ENCODE assay signal across 22 mouse cellular contexts in the genomic region with DNA sequence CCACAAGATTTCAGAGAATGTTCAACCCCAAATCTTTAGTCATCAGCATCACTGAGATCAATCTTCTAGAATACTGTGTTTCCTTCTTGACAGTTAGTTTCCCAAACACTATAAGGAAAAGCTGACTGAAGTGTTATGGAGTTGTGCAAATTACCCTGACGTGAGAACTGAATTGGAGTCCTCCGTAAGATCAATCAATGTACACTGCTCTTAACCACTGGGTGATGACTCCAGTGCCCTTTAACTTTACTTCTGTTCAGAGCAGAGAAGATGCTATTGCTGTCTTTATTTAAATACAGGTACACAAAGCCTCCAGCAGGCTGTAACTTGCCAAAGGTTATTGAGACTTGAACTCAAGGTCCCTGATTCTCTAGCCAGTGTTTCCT.
DNase-seq lines count a peak whose midpoint lies in the region; ATAC-seq lines count a peak whose summit lies in the region.
"Had no signal": no experiment of that assay in that cellular context is flagged by ENCODE, and none has a peak within 500 bp of the region (broad histone marks: within the 10 kb centered on the region; RNA-seq: fewer than 3 reads in every experiment).

No protein-coding gene starts in this region.

- H3K27me3 ChIP-seq in hindbrain, embryonic 12.5 days = no peaks in the 10 kb centered on the region
- H3K27me3 ChIP-seq in hindbrain, embryonic 11.5 days (ENCODE audit: control insufficient read depth, insufficient read depth, low read length) = no peaks in the 10 kb centered on the region
- no peaks in the 10 kb centered on the region for H3K27me3 ChIP-seq in forebrain, embryonic 14.5 days (replicated peaks; ENCODE audit: control insufficient read depth, insufficient read depth, low read length)
- H3K27me3 ChIP-seq in hindbrain, embryonic 16.5 days (replicated peaks; ENCODE audit: control insufficient read depth, insufficient read depth, low read length) = no peaks in the 10 kb centered on the region
- no peaks in the 10 kb centered on the region for H3K27me3 ChIP-seq in neural tube, embryonic 13.5 days
- H3K27me3 ChIP-seq: heart, embryonic 13.5 days; liver, embryonic 13.5 days; megakaryocyte, embryonic 14.5 days had no signal

- H3K9ac ChIP-seq in hindbrain, embryonic 12.5 days = no peak overlapping the region
- H3K9ac ChIP-seq in hindbrain, embryonic 11.5 days (ENCODE audit: low read depth, low read length) = no peak overlapping the region
- H3K9ac ChIP-seq in forebrain, embryonic 14.5 days (ENCODE audit: low read length) = no peak overlapping the region
- no peak overlapping the region for H3K9ac ChIP-seq in hindbrain, embryonic 16.5 days (ENCODE audit: low read depth, low read length)
- H3K9ac ChIP-seq in neural tube, embryonic 13.5 days = no peak overlapping the region
- H3K9ac ChIP-seq: heart, embryonic 13.5 days; liver, embryonic 13.5 days; lung, embryonic 14.5 days had no signal

- DNase-seq in hindbrain, embryonic 11.5 days (ENCODE audit: low spot score) = no peak
- DNase-seq in forebrain, embryonic 14.5 days (ENCODE audit: low spot score) = no peak
- no peak for DNase-seq in cerebellum, adult 11-12 months
- no peak for DNase-seq in thymus, postnatal 36 days
- DNase-seq: adrenal gland, postnatal 14 days; cerebellum, adult 9-11 months; gastrocnemius, postnatal 25 days; heart, adult 2 months; kidney, adult 18-20 months; layer of hippocampus, adult 9-11 months; liver, embryonic 13.5 days; lung, embryonic 14.5 days; right cerebral cortex, postnatal 25 days; spleen, adult 18-20 months had no signal

- H3K4me3 ChIP-seq in hindbrain, embryonic 12.5 days = no peak overlapping the region
- H3K4me3 ChIP-seq in hindbrain, embryonic 11.5 days (ENCODE audit: low read depth, low read length) = no peak overlapping the region
- H3K4me3 ChIP-seq in forebrain, embryonic 14.5 days (ENCODE audit: low read depth, low read length) = no peak overlapping the region
- H3K4me3 ChIP-seq in hindbrain, embryonic 16.5 days (ENCODE audit: low read length) = no peak overlapping the region
- no peak overlapping the region for H3K4me3 ChIP-seq in neural tube, embryonic 13.5 days
- H3K4me3 ChIP-seq: heart, adult 2 months; heart, embryonic 13.5 days; left cerebral cortex, adult 2 months; liver, embryonic 13.5 days; megakaryocyte, embryonic 14.5 days had no signal

- peaks cover 7% of the 10 kb centered on the region for H3K4me1 ChIP-seq in hindbrain, embryonic 12.5 days
- H3K4me1 ChIP-seq in hindbrain, embryonic 11.5 days (replicated peaks; ENCODE audit: control insufficient read depth, insufficient read depth, low read length) = no peaks in the 10 kb centered on the region
- H3K4me1 ChIP-seq in forebrain, embryonic 14.5 days (ENCODE audit: control insufficient read depth, insufficient read depth, low read length) = peaks cover 11% of the 10 kb centered on the region
- peaks cover 8% of the 10 kb centered on the region for H3K4me1 ChIP-seq in hindbrain, embryonic 16.5 days (ENCODE audit: control insufficient read depth, insufficient read depth, low read depth, low read length)
- peaks cover 17% of the 10 kb centered on the region for H3K4me1 ChIP-seq in neural tube, embryonic 13.5 days (replicated peaks)
- H3K4me1 ChIP-seq: heart, embryonic 13.5 days; liver, embryonic 13.5 days; megakaryocyte, embryonic 14.5 days had no signal

- peaks cover 11% of the 10 kb centered on the region for H3K36me3 ChIP-seq in hindbrain, embryonic 12.5 days
- H3K36me3 ChIP-seq in hindbrain, embryonic 11.5 days (ENCODE audit: control insufficient read depth, insufficient read depth, low read length) = peaks cover 4% of the 10 kb centered on the region; the same call in 1 of the 2 replicates
- peaks cover 24% of the 10 kb centered on the region for H3K36me3 ChIP-seq in forebrain, embryonic 14.5 days (ENCODE audit: control insufficient read depth, insufficient read depth, low read length)
- peaks cover 10% of the 10 kb centered on the region for H3K36me3 ChIP-seq in hindbrain, embryonic 16.5 days (ENCODE audit: control insufficient read depth, insufficient read depth, low read length)
- H3K36me3 ChIP-seq in neural tube, embryonic 13.5 days = peaks cover 20% of the 10 kb centered on the region

- 63% methylated on average over 2 of the region's 2 CpGs for WGBS in hindbrain, embryonic 12.5 days
- WGBS in hindbrain, embryonic 11.5 days = 64% methylated on average over 2 of the region's 2 CpGs
- 24% methylated on average over 2 of the region's 2 CpGs for WGBS in forebrain, embryonic 14.5 days
- WGBS in hindbrain, embryonic 16.5 days = 34% methylated on average over 2 of the region's 2 CpGs
- 28% methylated on average over 2 of the region's 2 CpGs for WGBS in neural tube, embryonic 13.5 days

- H3K4me2 ChIP-seq in hindbrain, embryonic 12.5 days (replicated peaks) = no peak overlapping the region
- H3K4me2 ChIP-seq in hindbrain, embryonic 11.5 days (replicated peaks; ENCODE audit: low read depth, low read length) = no peak overlapping the region
- H3K4me2 ChIP-seq in forebrain, embryonic 14.5 days (ENCODE audit: low read length) = peak overlapping the region; percentile 8; the same call in 1 of the 2 replicates
- H3K4me2 ChIP-seq in hindbrain, embryonic 16.5 days (ENCODE audit: low read length) = no peak overlapping the region
- H3K4me2 ChIP-seq in neural tube, embryonic 13.5 days = peak overlapping the region; percentile 11; the same call in 1 of the 2 replicates
- H3K4me2 ChIP-seq: heart, embryonic 13.5 days; liver, embryonic 13.5 days; lung, embryonic 14.5 days had no signal

- ATAC-seq in hindbrain, embryonic 12.5 days (ENCODE audit: low FRiP score) = peak; percentile 38; the same call in 1 of the 2 replicates
- no peak for ATAC-seq in hindbrain, embryonic 11.5 days (ENCODE audit: low FRiP score)
- peak; percentile 51 for ATAC-seq in forebrain, embryonic 14.5 days
- peak; percentile 57 for ATAC-seq in hindbrain, embryonic 16.5 days
- ATAC-seq in neural tube, embryonic 13.5 days (ENCODE audit: low read depth) = peak; percentile 36; the same call in 1 of the 2 replicates
- ATAC-seq: CD4-positive, CD25-positive, alpha-beta regulatory T cell, adult 4 months had no signal

- peak overlapping the region; percentile 40; the same call in 1 of the 2 replicates for H3K27ac ChIP-seq in hindbrain, embryonic 12.5 days
- no peak overlapping the region for H3K27ac ChIP-seq in hindbrain, embryonic 11.5 days (ENCODE audit: low read depth, low read length)
- H3K27ac ChIP-seq in forebrain, embryonic 14.5 days (ENCODE audit: low read depth, low read length) = no peak overlapping the region
- H3K27ac ChIP-seq in hindbrain, embryonic 16.5 days (ENCODE audit: low read depth, low read length) = peak overlapping the region; percentile 56; the same call in 1 of the 2 replicates
- H3K27ac ChIP-seq in neural tube, embryonic 13.5 days (replicated peaks) = peak overlapping the region; percentile 35
- H3K27ac ChIP-seq: heart, adult 2 months; heart, embryonic 13.5 days; kidney, postnatal 0 days; left cerebral cortex, adult 2 months; liver, embryonic 13.5 days had no signal

- no peaks in the 10 kb centered on the region for H3K9me3 ChIP-seq in hindbrain, embryonic 12.5 days (replicated peaks)
- no peaks in the 10 kb centered on the region for H3K9me3 ChIP-seq in hindbrain, embryonic 11.5 days (ENCODE audit: control insufficient read depth, low read length)
- no peaks in the 10 kb centered on the region for H3K9me3 ChIP-seq in forebrain, embryonic 14.5 days (replicated peaks; ENCODE audit: control insufficient read depth, low read length)
- H3K9me3 ChIP-seq in hindbrain, embryonic 16.5 days (ENCODE audit: control insufficient read depth, low read length) = no peaks in the 10 kb centered on the region
- H3K9me3 ChIP-seq in neural tube, embryonic 13.5 days = no peaks in the 10 kb centered on the region
- H3K9me3 ChIP-seq: heart, embryonic 13.5 days; liver, embryonic 13.5 days; megakaryocyte, embryonic 14.5 days had no signal

Comparison
In these comparisons a context has a peak if more than half of its experiments do, and no peak if none do; other contexts are left out.
1. H3K27ac ChIP-seq: peak in hindbrain, embryonic 12.5 days (single experiment), hindbrain, embryonic 16.5 days (single experiment) and neural tube, embryonic 13.5 days (single experiment); none in hindbrain, embryonic 11.5 days (single experiment) and forebrain, embryonic 14.5 days (single experiment).
2. H3K4me2 ChIP-seq: peak in forebrain, embryonic 14.5 days (single experiment) and neural tube, embryonic 13.5 days (single experiment); none in hindbrain, embryonic 12.5 days (single experiment), hindbrain, embryonic 11.5 days (single experiment) and hindbrain, embryonic 16.5 days (single experiment).